Mouse (Mus musculus) CD8-positive naive resting alpha-beta T cell, adult 2 months (primary cell): Measurements from ENCODE around the gene Sh3bp5.

ENCODE experiments used
- DNase-seq, 2 experiments: peaks; one replicate each; pipeline ENCODE4 v3.0.0; 2022; ENCODE audit warnings: low read depth in 2 of 2, low spot score in 2 of 2

Sh3bp5 gene

DNA sequence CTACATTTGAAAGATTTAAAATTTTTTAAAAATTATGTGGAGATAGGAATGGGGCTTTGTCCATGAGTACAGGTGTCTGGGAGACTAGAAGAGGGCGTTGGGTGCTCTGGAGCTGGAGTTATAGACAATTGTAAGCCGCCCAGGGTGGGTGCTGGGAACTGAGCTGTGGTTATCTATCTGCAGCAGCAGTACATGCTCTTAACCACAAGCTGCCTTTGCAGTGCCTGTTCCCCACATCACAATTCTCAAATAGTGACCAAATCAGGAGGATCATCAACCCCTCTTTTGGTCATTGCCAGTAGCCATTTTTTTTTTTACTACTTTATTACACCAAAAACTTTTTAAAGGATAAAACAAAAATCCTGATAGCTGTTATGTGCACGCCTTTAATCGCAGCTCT, 71.3 kb downstream of the Sh3bp5 start:
- DNase-seq: no peak

DNA sequence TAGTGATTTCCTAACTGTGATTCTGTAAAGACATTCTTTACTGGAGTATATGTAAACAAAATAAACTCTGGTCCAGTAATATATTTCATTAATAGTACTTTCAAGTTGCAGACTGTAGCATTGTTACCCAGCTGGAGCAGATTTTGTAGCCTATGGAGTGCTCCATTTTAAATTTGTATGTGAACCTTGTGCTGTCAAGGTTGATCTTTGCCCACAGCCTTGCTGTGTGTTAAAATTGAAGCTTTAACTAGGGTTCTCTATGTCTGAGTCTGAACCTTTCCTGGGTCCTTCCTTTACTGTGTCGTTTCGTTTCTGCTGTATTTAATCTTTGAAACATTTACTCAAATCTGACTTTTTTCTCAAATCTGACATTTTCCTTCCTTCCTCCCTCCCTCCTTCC, 73.6 kb downstream of the Sh3bp5 start:
- no peak for DNase-seq

DNA sequence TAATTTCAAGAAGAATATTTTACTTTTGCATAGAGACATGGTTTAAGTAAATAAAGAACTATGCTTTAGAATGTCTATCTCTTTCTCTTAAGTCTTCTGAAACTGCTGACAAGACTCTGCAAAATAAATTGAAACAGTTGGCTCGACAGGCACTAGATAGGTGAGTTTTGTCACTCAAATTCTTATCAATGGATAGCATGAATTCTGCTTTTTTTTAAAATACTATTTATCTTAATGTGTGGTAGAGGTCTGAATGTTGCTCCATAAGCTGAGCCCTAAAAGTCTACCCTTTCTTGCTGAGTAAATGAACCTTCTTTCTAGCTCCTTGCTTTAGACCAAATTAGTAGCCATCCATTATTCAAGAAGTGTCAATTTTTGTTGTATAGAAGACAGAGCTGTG, 90.5 kb downstream of the Sh3bp5 start:
- DNase-seq: no peak

DNA sequence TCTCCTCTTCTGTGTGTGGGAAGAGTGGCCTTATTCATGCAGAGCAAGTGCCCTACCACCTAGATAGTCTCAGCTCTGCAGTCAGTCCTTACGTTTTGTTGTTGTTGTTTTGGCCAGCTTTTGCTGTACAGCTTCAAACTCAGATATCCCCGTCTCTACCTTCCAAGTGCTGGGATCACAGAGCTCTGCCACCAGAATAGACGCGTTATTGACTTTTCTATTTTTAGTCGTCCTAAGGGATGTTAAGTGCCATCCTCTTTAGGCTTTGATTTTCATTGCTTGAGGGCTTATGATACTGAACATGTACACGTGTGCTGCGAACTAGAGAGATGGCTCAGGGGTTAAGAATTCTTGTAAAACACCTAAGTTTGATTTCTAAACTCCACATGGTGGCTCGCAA, 92.6 kb downstream of the Sh3bp5 start:
- no peak for DNase-seq

DNA sequence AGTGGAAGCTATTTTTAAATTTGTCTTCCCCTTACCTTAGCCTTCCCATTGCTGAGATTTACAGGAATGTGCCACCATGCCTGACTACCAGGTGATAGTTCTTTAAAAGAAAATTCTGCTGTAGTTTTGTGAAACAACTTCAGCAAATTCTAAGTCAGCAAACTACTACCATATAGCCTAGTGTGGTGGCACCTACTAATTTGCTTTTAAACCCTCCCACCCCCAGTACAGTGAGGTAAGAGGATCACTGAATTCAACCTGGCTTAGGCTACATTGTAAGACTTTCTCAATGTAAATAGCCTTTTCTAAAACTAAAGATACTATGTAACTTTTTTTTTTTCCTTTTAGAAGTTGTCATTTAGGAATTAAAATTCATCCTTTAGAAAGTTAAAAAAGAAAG, 97.9 kb downstream of the Sh3bp5 start:
- no peak for DNase-seq

DNA sequence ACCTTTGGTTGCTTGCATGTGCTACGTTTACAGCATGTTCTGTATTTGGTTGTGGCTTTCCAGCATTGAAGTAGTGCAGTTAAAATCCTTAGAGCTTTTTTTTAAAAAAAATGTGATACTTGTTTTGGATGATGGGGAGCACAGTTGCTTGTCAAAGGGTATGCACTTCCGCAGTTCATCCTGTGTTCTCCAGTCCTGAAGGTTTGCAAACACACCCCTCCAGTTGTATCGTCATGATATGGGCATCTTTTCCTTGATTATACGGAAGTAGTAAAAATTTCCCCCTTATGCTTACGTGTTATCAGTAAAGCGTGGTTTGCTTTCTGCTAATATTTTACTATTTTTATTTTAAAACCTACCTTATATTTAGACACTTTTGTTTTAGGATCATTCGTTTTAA, 98.5 kb downstream of the Sh3bp5 start:
- DNase-seq: peak; percentile 10 to 17

DNA sequence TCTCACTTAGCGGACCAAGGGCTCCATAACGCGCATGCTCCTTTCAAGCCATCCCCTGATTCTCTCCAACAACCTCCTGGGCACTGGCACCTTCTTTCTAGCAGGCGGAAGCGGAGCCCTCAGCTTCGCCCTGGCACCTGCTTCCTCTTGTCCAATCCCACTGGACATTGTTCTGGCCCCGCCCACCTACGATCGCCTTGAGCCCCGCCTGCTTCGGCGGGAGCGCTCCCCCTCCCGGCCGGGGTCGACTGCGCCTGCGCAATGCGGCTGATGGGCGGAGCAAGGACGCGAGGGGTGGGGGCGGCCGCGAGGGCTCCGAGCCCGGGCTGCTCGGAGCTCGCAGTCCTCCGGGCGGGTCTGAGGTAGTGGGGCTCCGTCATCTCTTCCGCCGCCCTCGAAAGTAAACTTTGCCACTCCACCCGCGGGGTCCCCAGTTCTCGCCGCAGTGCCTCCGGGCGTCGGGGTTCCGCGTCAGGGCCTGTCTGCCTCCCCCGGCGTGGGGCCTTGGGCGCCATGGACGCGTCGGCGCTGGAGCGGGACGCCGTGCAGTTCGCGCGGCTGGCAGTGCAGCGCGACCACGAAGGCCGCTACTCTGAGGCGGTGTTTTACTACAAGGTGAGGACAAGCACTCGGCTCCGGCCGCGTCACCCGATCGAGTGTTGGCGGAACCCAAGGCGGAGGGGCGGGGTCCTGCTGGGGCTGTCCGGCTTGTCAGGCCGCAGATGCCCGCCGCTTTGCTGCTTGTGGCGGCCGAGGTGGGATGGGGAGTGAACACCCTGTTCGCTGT, 99.3 kb downstream of the Sh3bp5 start, which contains the start of gene Capn7:
Capn7 (plus strand) TSS at position 270 of the 787 bp plus-strand sequence.
- peak; percentile 98 to 99 for DNase-seq

DNA sequence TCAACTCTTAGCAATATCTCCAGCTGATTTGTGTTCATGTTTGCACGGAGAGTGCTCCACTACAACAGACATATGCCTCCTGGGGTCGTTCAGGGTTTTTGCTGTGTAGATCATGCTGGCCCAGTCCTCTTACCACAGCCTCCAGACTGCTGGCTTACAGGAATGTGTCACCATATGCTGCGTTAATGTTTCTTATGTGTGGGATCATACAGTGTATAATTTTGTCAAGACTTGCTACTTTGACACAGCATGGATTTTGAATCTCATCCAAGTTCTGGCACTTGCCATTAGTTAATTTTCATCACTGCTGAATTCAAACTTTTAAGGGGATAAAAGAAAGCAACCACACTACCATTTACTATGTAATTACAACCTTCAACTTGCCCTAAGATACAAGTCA, 100.1 kb downstream of the Sh3bp5 start:
- DNase-seq: no peak

DNA sequence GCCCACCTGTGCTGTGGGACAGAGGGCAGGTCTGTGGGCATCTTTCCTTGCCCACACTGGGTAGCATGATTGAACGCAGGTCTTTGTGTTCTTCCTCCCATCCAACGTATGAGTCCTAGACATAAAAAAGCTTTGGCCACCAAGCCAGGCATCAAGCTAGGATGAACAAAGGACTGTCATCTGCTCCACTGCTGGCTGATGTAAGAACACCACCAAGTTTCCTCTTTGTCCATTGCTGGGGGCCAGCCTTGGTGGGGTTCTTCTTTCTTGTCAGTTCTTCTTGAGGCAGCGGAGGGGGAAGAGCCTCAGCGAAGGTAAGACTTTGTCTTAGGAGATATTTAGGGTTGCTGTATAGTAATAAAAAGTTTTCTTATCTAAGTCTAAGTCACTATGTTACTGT, 104.9 kb downstream of the Sh3bp5 start:
- no peak for DNase-seq

DNA sequence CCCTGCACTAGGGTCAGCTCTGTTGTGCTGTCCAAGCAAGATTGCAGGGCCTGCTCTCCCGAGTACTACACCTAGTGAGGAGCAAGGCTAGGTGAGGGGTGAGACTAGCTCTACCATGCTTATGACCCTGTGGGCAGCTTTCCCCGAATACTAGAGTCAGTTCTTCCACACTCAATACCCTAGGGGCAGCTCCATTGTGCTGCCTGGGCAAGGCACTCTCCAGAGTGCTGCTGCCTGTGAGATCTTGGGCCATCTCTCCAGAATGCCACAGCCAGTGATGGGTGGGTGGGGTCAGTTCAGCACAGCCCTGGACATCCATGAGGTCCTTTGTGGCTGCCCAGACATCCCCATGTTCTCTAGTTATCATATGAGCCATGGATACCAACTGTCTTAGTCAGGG, 106.1 kb downstream of the Sh3bp5 start:
- no peak for DNase-seq

DNA sequence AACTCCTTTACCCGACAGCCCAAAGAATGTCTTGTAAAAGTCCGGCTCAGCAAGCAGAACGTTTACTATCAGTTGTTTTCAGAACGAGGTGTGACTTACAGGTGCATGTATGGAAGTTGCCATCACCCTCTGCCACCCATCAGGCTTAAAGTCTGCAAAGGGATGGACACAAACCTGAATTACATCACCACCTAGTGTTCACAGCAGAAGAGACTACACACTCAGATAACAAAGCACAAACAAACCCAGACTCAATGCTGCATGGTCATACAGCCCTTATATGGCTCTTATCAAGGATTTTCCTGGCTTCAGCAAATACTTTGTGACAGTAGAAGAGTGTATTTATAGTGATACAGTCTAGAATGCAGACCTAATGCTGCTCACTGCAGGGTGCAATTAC, 108.2 kb downstream of the Sh3bp5 start:
- no peak for DNase-seq

DNA sequence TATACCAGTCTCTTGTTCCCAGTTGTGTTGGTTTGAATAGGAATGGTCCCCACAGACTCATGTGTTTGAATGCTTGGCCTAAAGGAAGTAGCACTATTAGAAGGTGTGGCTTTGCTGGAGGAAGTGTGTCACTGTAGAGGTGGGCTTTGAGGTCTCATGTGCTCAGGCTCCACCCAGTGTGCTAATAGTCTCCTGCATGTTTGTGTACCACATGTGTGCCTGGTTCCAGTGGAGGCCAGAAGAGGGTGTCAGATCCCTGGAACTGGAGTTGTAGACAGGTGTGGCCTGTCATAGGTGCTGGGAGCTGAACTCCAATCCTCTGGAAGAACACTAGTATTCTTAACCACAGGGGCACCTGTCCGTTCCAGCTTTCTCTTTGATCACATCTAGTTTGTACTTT, 108.7 kb downstream of the Sh3bp5 start:
- DNase-seq: no peak

DNA sequence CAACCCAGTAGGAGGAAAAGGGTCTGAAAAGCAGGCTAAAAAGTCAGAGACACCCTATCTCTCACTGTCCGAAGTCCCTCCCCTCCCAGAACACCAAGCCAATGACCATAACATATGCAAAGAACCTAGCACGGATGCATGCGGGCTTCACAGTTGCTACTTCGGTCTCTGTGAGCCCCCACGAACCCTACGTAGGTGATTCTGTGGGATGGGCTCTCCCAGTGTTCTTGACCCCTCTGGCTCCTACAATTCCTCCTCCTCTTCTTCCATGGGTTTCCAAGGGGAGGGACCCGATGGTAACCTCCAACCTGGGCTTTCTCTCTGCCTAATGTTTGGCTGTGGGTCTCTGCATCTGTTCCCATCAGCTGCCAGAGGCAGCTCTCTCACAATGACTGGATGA, 109.1 kb downstream of the Sh3bp5 start:
- no peak for DNase-seq

DNA sequence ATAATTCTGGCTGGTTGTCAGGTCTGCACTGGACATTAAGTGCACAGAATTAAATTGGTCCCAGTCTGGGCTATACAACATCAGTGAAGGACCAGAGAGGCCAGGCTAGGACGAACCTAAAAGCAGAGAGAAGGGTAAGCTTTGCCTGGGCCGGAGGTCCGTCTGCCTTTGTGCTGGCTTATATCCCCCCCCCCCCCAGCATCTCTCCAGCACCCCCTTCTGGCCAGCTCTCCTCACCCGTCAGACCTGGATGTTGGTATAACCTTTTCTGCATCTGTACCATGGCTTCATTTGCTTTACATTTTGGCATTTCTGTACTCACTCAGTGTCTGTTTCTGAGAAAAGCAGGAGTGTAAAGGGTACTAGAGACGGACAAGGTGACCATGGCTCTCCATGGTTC, 110.3 kb downstream of the Sh3bp5 start:
- DNase-seq: no peak

DNA sequence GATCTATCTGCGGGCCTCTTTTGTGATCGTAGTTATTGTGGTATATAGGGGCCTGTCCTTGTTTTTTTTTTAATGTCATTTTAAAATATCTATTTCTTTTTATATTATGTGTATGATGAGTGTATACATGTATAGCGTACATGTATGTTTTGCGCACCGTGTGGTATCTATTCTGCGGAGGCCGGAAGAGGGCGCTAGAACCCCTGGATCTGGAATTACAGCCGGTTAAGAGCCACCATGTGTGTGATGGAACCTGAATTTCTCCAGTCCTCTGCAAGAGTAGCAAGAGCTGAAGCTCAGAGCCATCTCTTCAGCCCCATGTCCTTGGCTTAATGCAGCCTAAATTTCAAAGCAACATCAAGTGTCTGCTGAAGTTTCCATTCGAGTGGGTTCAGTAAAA, 111.0 kb downstream of the Sh3bp5 start:
- peak in 1 of 2 experiments; percentile 11 for DNase-seq

DNA sequence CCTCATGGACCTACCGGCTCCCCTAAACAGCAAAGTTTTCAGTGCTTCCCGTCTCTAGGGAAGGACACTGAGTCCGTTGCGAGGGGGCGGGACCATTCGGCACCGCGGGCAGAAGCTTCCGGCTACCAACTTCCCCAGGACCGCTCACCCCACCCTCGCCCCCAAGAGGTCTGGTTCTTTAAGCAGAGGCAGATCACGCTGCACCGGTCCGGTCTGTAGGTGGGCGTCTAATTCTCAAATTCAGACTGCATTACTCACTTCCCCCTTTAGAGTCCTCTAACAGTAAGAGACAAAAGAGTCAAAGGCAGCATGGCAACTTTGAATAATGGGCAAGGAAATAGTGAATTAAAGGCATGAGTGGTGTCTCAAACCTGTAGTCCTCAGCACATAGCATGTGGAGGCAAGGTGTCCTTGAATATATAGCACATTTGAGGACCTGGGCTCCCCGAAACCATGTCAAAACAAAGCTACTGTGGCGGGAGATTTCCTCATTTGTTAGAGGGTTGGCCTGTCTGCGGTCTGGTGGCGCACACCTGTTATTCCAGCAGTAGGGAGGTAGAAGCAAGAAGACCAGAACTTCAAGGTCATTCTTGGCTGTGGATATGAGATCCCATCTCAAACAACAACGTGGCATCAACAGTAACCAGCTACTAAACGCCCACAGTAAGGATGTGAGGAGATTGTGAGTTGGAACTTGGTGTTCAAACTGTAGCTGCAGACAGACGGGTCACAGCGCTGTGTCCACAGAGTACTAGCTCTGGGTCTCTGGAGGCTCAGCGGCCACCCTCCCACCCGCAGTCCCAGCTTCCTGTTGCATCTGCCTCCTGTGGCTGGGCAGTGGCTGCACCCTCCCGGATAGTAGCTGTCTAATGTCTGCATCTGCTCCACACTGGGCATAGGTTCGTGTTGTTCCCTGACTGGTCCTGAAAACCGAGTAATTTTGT, 111.8 kb downstream of the Sh3bp5 start, which contains the start of gene Dnah1:
Dnah1 (minus strand) TSS at position 48 of the 944 bp plus-strand sequence.
- peak in 1 of 2 experiments; percentile 15 for DNase-seq

DNA sequence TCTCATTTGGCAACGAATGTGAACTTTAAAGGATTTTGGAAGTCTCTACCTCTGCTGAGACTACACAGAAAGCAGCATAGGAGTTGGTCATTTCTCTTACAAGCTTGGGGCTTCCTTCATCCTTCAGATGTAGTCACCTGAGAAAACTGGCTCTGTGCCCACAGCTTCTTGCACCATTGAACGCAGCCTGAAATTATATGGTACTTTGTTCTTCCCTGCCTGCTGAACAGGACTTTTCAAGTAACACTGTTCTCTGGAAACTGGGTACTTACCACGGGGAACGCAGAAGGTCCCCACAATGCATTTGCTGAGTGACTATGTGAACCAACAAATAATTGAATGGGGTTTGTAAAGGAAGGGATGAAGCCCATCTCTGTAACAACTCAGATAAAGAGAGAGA, 112.7 kb downstream of the Sh3bp5 start:
- DNase-seq: no peak

DNA sequence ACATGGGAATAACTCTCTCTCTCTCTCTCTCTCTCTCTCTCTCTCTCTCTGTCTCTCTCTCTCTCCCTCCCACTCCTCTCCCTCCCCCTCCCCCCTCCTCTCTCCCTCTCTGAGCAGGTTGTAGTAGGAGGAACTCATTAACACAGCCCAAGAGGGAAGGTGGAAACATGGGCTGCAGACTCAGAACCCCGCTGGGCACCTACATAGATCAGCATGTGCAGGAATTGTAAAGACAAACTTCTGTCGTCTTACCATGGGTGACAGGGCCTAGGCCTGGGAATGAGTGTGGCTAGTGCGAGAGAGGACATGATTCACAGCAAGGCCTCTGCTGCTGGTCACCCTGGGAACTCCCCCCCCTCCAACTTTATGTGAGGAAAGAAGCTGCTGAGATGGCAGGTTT, 113.7 kb downstream of the Sh3bp5 start:
- no peak for DNase-seq

DNA sequence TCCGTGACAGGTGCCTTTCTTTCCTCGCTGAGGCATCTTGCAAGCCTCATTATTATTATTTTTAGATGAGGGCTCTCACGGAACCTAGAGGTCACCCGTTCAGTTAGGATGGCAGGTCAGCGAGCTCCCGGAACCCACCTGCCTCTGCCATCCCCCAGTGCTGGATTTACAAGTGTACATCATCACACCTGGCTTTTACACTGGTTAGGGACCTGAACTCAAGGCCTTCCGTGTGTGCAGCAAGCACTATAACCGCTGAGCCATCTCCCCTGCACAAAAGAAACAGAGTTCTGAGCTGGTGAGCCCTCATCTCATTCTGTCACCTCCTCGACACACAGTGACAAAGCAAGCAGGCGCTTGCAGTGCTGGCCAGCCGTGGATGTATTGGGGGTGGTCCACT, 114.7 kb downstream of the Sh3bp5 start:
- no peak for DNase-seq

DNA sequence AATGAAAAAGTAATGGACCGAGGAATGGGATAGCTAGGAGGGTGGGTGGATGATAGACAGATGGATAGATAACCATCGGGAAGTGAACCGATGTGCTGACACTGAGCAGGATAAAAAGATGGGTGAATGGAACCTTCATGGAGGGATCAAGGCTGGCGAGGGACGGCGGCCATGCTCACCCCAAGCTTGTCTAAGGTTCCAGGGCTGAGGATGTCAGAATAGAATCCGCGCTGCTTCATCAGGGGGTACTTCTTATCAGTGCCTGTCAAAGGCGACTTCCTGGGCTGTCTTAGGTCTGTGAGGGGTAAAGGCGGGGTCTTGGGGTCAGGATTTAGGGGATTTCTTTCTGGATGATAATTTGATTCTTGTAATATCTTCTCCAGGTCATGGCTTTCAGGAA, 116.3 kb downstream of the Sh3bp5 start:
- no peak for DNase-seq

DNA sequence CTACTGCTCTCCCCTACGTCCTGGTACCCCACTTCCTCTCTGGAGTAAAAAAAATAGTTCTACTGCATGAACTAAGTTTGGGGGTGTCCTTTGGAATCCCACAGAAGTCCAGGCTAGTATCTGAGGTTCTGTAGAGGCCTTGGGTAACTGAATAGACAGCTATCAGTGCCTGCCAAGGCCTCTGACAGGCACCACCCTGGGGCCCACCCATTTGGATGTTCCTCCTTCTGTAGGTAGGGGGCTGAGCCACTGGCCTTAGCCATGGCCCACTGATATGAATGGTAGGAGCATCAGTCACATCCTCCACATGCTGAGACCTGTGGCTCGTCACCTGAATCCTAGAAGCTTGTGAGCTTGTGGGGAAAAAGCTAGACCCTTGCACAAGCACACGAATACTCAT, 118.1 kb downstream of the Sh3bp5 start:
- DNase-seq: no peak

DNA sequence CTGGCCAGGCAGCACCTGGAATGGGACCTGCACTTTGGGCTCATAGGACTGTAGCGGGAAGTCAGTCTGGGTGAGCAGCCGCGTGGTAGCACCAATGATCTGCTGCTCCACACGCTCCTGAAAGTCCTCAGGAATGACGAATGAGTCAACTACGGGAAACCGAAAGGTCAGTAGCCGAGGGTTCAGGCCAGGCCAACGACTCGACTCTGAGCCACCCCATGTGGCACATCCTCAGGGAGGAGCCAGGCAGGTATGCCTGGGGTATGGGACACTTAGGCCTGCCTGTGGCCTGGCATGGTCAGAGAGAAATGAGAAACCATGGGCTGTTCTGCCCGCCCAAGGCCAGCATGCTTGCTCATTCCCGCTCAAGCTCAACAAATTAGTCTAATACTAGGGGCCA, 119.3 kb downstream of the Sh3bp5 start:
- no peak for DNase-seq
